Mouse (Mus musculus): ENCODE data around the gene Adgrl1. TPM values are rescaled to one million over a fixed set of nuclear protein-coding genes. Genes with fewer than 3 reads are reported as not detected.

Adgrl1 gene
- polyA plus RNA-seq, 1 experiment from 2014 or later: 54.8 TPM

GRCm38 (mm10) chr8:83955958-83956218, 56.0 kb downstream of the Adgrl1 start:
- ATAC-seq: no peak
- no peaks in the 10 kb centered on the region for H3K36me3 ChIP-seq (ENCODE audit: control insufficient read depth, insufficient read depth, low read length)
- no peaks in the 10 kb centered on the region for H3K9me3 ChIP-seq (replicated peaks; ENCODE audit: control insufficient read depth, low read length, poor library complexity, severe bottlenecking)
- no peak overlapping the region for H3K27ac ChIP-seq (ENCODE audit: low read length)
- no peaks in the 10 kb centered on the region for H3K27me3 ChIP-seq (ENCODE audit: control insufficient read depth, insufficient read depth, low read depth, low read length)
- H3K9ac ChIP-seq (ENCODE audit: low read depth, low read length): no peak overlapping the region
- H3K4me1 ChIP-seq (ENCODE audit: control insufficient read depth, insufficient read depth, low read length): peaks cover 6% of the 10 kb centered on the region
- H3K4me2 ChIP-seq (ENCODE audit: low read length): peak overlapping the region; percentile 97
- 1% methylated on average over 15 of the region's 15 CpGs for WGBS
- peak overlapping the region; percentile 46 for H3K4me3 ChIP-seq (ENCODE audit: low read depth, low read length)

DNA sequence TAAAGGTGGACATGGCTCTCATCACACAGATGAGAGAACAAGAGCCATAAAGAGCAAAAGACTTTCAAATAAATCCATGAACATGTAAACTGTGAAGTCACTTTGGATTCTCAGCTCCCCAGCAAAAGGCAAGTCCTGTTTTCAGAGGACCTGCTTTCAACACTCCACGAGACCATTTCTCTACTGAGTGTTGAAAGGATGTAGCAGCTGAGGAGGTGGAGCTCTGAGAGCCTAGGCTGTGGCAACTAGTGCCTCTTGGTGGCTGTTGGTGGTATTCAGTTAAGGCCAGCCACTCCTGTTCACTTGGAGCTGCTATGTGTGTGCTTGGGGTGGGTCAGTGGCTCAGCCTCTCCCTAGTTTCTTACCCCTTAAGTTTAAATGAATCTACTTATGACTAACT, 56.9 kb downstream of the Adgrl1 start:
- H3K4me3 ChIP-seq (ENCODE audit: low read depth, low read length): no peak overlapping the region
- no peak overlapping the region for H3K4me2 ChIP-seq (ENCODE audit: low read length)
- 21% methylated on average over 1 of the region's 1 CpGs for WGBS
- ATAC-seq: no peak
- H3K4me1 ChIP-seq (ENCODE audit: control insufficient read depth, insufficient read depth, low read length): peaks cover 6% of the 10 kb centered on the region
- H3K27ac ChIP-seq (ENCODE audit: low read length): no peak overlapping the region
- no peaks in the 10 kb centered on the region for H3K36me3 ChIP-seq (ENCODE audit: control insufficient read depth, insufficient read depth, low read length)
- H3K9ac ChIP-seq (ENCODE audit: low read depth, low read length): no peak overlapping the region
- H3K9me3 ChIP-seq (replicated peaks; ENCODE audit: control insufficient read depth, low read length, poor library complexity, severe bottlenecking): no peaks in the 10 kb centered on the region
- no peaks in the 10 kb centered on the region for H3K27me3 ChIP-seq (ENCODE audit: control insufficient read depth, insufficient read depth, low read depth, low read length)

- Histone ChIP-seq H3K27ac (ENCODE audit: low read length) (no peak overlapping the region), H3K4me3 (ENCODE audit: low read depth, low read length) (no peak overlapping the region)
- ATAC-seq: no peak
Observed at GRCm38 (mm10) chr8:83964015-83964765, 64.3 kb downstream of the Adgrl1 start.

DNA sequence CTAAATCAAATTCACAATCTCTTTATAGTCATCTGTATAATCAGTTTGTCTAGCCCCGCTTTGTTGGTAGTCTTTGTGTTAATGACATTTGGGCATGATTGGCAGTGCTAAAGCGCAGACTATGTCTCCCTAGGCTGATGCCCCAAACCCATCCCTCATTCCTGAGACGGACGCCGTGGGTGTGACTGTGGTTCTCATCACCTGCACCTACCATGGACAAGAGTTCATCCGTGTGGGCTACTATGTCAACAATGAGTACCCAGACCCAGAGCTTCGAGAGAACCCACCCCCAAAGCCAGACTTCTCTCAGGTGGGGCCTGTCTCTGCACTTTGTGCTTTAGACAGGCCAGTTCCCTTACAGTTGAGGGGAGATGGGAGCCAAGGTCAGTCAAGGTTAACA, 67.8 kb downstream of the Adgrl1 start:
- Histone ChIP-seq H3K4me3 (ENCODE audit: low read depth, low read length) (no peak overlapping the region), H3K9me3 (replicated peaks; ENCODE audit: control insufficient read depth, low read length, poor library complexity, severe bottlenecking) (no peaks in the 10 kb centered on the region), H3K4me1 (ENCODE audit: control insufficient read depth, insufficient read depth, low read length) (peaks cover 7% of the 10 kb centered on the region; the same call in 1 of the 2 replicates), H3K9ac (ENCODE audit: low read depth, low read length) (no peak overlapping the region), H3K27me3 (ENCODE audit: control insufficient read depth, insufficient read depth, low read depth, low read length) (no peaks in the 10 kb centered on the region), H3K36me3 (ENCODE audit: control insufficient read depth, insufficient read depth, low read length) (no peaks in the 10 kb centered on the region), H3K4me2 (ENCODE audit: low read length) (no peak overlapping the region), H3K27ac (ENCODE audit: low read length) (no peak overlapping the region)
- 95% methylated on average over 7 of the region's 7 CpGs for WGBS
- no peak for ATAC-seq

More at GRCm38 (mm10) chr8:83964015-83964765, 64.3 kb downstream of the Adgrl1 start:
- Histone ChIP-seq H3K4me2 (ENCODE audit: low read length) (no peak overlapping the region), H3K4me1 (ENCODE audit: control insufficient read depth, insufficient read depth, low read length) (no peaks in the 10 kb centered on the region), H3K9me3 (replicated peaks; ENCODE audit: control insufficient read depth, low read length, poor library complexity, severe bottlenecking) (no peaks in the 10 kb centered on the region), H3K36me3 (ENCODE audit: control insufficient read depth, insufficient read depth, low read length) (no peaks in the 10 kb centered on the region), H3K27me3 (ENCODE audit: control insufficient read depth, insufficient read depth, low read depth, low read length) (no peaks in the 10 kb centered on the region), H3K9ac (ENCODE audit: low read depth, low read length) (no peak overlapping the region)
- 89% methylated on average over 5 of the region's 5 CpGs for WGBS

DNA sequence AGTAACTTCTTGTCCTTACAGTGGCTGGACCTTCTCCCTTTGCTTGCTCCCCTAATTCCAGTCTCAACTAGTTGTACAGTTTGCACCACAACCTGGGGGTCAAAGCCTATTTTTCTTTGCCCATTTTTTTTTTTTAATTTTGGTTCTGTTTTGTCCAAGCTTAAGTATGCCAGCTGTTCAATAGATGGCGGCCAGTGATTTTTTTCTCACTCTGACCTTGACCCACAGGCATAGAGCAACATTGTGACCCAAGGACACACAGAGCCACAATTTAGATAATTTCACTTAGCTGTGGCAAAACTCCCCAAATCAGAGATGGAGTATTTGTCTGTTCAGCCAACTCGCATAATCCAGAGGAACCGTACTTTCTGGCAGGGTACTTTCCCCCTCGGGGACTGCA, 71.2 kb downstream of the Adgrl1 start:
- H3K4me1 ChIP-seq (ENCODE audit: control insufficient read depth, insufficient read depth, low read length): peaks cover 19% of the 10 kb centered on the region
- no peak overlapping the region for H3K27ac ChIP-seq (ENCODE audit: low read length)
- 82% methylated on average over 4 of the region's 4 CpGs for WGBS
- H3K4me3 ChIP-seq (ENCODE audit: low read depth, low read length): no peak overlapping the region
- no peak overlapping the region for H3K4me2 ChIP-seq (ENCODE audit: low read length)
- H3K27me3 ChIP-seq (ENCODE audit: control insufficient read depth, insufficient read depth, low read depth, low read length): no peaks in the 10 kb centered on the region
- no peaks in the 10 kb centered on the region for H3K9me3 ChIP-seq (replicated peaks; ENCODE audit: control insufficient read depth, low read length, poor library complexity, severe bottlenecking)
- no peak for ATAC-seq
- H3K36me3 ChIP-seq (ENCODE audit: control insufficient read depth, insufficient read depth, low read length): no peaks in the 10 kb centered on the region
- no peak overlapping the region for H3K9ac ChIP-seq (ENCODE audit: low read depth, low read length)

DNA sequence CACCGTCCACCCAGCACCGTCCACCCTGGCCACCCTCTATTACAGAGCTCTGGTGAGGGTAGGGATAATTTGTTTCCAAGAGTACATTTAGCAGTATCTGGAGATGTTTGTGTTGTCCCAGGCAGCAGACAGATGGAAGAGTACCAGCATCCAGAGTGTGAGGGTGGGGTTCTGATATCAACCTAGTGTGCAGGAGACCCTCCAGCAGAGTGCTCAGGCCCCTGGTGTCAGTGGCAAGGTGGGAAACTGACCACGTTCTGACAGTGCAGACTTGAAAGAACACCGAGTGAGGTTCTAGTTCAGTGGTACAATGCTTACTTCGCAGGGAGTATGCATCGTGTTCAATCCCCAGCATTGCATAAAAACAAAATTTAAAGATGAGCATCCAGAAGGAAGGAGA, 71.8 kb downstream of the Adgrl1 start:
- Histone ChIP-seq H3K27me3 (ENCODE audit: control insufficient read depth, insufficient read depth, low read depth, low read length) (no peaks in the 10 kb centered on the region), H3K4me1 (ENCODE audit: control insufficient read depth, insufficient read depth, low read length) (peaks cover 19% of the 10 kb centered on the region), H3K27ac (ENCODE audit: low read length) (peak overlapping the region; percentile 88; the same call in 1 of the 2 replicates), H3K4me2 (ENCODE audit: low read length) (peak overlapping the region; percentile 65), H3K36me3 (ENCODE audit: control insufficient read depth, insufficient read depth, low read length) (no peaks in the 10 kb centered on the region), H3K4me3 (ENCODE audit: low read depth, low read length) (peak overlapping the region; percentile 92), H3K9ac (ENCODE audit: low read depth, low read length) (peak overlapping the region; percentile 92), H3K9me3 (replicated peaks; ENCODE audit: control insufficient read depth, low read length, poor library complexity, severe bottlenecking) (no peaks in the 10 kb centered on the region)
- ATAC-seq: no peak
- WGBS: 70% methylated on average over 6 of the region's 6 CpGs

- Histone ChIP-seq H3K4me1 (ENCODE audit: control insufficient read depth, insufficient read depth, low read length) (peaks cover 26% of the 10 kb centered on the region), H3K4me3 (ENCODE audit: low read depth, low read length) (peak within 1 kb of the TSS; percentile 92), H3K36me3 (ENCODE audit: control insufficient read depth, insufficient read depth, low read length) (no peaks in the 10 kb centered on the region), H3K9ac (ENCODE audit: low read depth, low read length) (peak within 1 kb of the TSS; percentile 93), H3K9me3 (replicated peaks; ENCODE audit: control insufficient read depth, low read length, poor library complexity, severe bottlenecking) (no peaks in the 10 kb centered on the region), H3K27ac (ENCODE audit: low read length) (peak within 1 kb of the TSS; percentile 88), H3K4me2 (ENCODE audit: low read length) (peak within 1 kb of the TSS; percentile 86), H3K27me3 (ENCODE audit: control insufficient read depth, insufficient read depth, low read depth, low read length) (no peaks in the 10 kb centered on the region)
- ATAC-seq: peak; percentile 100
- under 1% methylated on average over 71 of the region's 94 CpGs for WGBS
Observed at GRCm38 (mm10) chr8:83972150-83973120, 72.5 kb downstream of the Adgrl1 start, which contains the start of gene Prkaca. Gene Prkaca (plus strand): TSS chr8:83972993.

- Histone ChIP-seq H3K27ac (ENCODE audit: low read length) (peak overlapping the region; percentile 82), H3K27me3 (ENCODE audit: control insufficient read depth, insufficient read depth, low read depth, low read length) (no peaks in the 10 kb centered on the region), H3K4me3 (ENCODE audit: low read depth, low read length) (peak overlapping the region; percentile 92), H3K4me2 (ENCODE audit: low read length) (peak overlapping the region; percentile 86), H3K9me3 (replicated peaks; ENCODE audit: control insufficient read depth, low read length, poor library complexity, severe bottlenecking) (no peaks in the 10 kb centered on the region), H3K9ac (ENCODE audit: low read depth, low read length) (peak overlapping the region; percentile 93), H3K4me1 (ENCODE audit: control insufficient read depth, insufficient read depth, low read length) (peaks cover 36% of the 10 kb centered on the region), H3K36me3 (ENCODE audit: control insufficient read depth, insufficient read depth, low read length) (no peaks in the 10 kb centered on the region)
- ATAC-seq: peak; percentile 49
- WGBS: 2% methylated on average over 37 of the region's 37 CpGs
Observed at GRCm38 (mm10) chr8:83973161-83974031, 73.5 kb downstream of the Adgrl1 start.

All from midbrain, embryonic 16.5 days (tissue).